Mouse (Mus musculus) adrenal gland, adult 8-10 months (tissue): ENCODE results near the gene Ifit2. TPM values are rescaled to one million over a fixed set of nuclear protein-coding genes. Genes with fewer than 3 reads are reported as not detected.
A peak's percentile ranks its signal among the peaks of the same experiment; 100 is the strongest.

ENCODE experiments used
- DNase-seq: peaks from one replicate; pipeline ENCODE4 v3.0.0; 2022
- total RNA-seq, 4 experiments: library from RNA; stranded (reverse); gene quantifications; 2 replicates each; pipeline ENCODE4 v1.2.4; 2022

Ifit2 gene
- 1 to 10 TPM; 3.7 to 6.2 (median 4.7) TPM for total RNA-seq

DNA sequence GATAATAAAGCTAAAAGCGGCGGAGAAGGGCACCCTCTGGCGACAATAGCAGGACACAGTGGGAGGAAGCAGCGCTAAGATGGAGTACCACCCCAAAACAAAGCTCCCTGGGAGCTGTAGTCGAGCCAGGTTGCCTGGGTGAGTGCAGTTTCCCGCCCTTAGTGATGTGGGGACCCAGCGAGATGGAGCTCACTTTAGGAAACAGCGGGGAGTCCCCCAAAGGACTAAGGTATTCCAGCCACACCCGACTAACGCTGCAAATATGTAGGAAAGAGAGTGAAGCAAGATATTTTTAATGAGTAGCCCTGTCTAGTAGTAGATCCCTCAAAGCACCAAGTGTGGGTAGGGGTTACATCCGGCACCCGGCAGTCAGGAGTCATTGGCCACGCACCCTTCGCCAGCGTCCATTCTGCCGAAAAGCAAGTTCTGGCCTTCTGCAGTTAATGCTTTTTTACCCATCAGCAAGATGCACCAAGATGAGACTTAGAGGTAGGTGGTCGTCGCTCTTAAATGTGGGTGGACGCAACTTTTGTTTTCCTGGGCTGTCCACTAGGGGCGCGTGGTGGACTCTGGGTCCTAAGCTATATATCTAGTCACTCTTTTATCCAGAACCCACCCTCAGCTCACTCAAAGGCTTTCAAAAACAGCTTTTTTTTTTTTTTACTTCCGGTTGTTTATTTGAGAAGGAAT is at the start of gene Ifit2:
Ifit2 (plus strand) TSS at position 161 of the 690 bp plus-strand sequence.
- DNase-seq = peak; percentile 55

DNA sequence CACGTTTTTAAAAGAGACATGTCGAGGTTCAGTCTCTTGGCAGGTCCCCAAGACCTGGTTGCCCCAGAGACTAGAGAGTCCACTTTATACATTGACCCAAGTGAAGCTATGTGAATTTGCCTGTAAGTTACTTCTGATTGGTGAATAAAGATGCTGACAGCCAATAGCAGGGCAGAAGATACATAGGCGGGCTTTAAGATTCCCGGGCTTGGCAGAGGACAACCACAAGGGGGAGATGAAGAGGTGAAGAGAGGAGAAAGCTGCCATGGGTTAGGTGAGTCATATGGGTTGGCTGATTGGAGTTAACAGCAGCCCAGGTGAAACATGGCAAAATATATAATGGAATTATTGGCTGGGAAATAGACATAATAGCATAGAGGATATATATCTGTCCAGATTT is 49.7 kb upstream of the Ifit2 start:
- peak; percentile 82 for DNase-seq

DNA sequence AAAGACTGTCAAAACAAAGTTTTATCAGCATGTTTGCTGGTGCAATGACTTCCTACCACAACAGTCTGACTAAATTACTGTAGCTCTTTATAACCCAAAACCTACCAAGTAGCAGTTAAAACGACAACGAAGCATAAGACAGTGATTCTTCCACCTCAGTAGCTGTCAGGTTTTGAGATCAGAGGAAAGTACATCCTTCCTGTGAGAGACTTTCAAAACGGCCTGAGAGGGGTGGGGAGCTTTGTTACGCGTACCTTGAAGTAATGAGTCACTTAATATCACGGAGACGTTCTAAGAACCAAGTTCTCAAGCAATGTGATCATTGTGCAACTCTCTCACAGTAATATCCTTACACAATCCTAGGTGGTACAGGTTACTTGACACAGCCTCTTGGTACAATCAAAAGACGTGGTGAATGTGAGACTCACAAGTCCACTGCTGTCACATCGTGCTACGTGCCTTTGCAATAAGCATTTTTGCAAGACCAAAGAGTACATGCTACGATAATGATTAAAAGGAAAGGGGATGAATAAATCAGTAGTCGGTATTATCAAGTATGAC is 45.3 kb upstream of the Ifit2 start:
- no peak for DNase-seq

DNA sequence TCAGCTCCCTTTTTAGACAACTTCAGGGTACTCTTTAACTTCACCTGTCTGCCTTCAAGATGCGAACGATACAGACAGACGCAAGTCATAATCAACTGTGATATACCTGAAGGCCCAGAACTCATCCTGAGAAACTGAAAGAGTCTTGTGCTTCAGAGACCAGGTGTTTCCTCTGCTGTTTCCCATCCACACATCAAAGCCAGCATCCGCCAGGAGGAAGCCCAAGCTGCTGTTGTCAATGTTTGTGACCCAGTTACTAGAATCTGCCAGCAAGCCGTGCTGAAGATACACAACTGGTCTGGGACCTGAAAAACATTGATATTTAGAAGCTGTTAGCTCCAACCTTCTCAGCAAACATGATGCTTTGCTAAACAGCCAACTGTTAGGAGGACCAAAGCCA is 39.8 kb upstream of the Ifit2 start:
- DNase-seq = no peak

DNA sequence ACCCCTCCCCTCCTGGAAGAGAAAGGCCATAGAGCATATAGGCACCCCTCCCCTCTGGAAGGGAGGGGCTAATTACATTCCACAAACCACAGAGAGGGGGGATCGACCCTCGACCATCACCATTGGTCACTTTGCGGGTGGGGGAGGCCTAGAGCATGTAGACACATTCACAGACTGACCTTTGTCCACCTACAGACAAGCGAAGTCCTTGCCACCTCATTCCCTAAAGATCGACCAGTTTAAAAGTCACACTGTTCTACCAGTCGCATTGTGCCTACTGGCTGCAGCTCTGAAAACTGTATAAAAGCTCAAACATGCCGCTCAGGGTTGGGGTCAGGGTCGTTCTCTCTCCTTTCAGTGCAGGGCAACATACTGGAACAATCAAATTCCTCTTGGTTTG is 39.0 kb upstream of the Ifit2 start:
- DNase-seq = no peak

DNA sequence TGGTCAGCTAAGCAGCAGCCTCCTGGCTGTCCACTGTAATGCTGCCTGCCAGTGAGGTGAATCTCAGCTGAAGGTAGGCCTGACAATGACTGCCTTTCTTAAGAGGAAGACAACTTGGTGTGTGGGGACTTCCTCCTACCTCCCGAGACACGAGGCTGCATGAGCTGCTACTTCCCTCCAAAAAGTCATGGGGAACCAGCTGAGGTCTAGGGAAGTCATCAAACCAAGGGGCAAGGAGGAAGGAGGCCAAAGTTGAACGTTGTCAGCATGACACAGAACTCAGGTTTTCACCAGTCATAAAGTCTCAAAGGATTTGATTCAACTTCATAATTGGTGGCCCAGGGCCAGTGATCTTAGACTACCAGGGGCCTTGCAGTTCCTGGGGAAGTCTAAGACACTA is 34.8 kb upstream of the Ifit2 start:
- peak; percentile 17 for DNase-seq

DNA sequence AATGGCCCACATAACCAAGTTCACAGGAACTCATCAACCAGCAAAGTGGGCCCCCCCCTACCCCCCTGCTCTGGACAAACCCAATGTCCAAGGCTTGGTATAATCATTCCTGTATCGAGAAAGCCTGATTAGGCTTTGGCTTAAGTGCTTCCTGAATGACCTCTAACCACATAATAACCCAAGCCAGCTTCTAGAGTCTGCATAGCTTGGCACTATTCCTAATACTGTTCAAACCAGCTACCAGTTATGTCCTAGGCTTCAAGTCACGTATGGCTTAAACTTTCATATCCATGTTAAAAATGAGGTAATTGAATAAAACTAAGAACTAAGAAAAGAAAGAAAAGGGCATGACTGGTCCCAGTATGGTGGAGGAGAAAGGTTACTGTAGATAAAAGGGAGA is 34.1 kb upstream of the Ifit2 start:
- no peak for DNase-seq

DNA sequence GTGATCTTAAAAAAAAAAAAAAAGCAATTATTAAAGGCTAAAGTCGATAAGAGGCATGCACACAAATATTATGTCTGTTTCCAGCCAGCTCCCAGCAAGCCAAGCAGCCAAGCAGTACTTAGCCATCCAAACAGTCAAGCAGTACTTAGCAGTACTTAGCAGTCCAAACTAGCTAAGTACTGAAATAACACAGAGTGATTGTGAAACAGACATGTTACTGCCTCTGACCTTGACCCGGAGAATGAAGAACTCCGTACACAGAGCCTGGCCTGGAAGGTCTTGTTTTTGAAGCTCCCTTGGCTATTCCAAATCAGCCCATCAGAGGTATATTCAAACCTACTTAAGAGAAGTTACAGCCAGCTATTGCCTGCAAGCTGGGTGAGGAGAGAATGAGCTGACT is 33.3 kb upstream of the Ifit2 start:
- peak; percentile 56 for DNase-seq

DNA sequence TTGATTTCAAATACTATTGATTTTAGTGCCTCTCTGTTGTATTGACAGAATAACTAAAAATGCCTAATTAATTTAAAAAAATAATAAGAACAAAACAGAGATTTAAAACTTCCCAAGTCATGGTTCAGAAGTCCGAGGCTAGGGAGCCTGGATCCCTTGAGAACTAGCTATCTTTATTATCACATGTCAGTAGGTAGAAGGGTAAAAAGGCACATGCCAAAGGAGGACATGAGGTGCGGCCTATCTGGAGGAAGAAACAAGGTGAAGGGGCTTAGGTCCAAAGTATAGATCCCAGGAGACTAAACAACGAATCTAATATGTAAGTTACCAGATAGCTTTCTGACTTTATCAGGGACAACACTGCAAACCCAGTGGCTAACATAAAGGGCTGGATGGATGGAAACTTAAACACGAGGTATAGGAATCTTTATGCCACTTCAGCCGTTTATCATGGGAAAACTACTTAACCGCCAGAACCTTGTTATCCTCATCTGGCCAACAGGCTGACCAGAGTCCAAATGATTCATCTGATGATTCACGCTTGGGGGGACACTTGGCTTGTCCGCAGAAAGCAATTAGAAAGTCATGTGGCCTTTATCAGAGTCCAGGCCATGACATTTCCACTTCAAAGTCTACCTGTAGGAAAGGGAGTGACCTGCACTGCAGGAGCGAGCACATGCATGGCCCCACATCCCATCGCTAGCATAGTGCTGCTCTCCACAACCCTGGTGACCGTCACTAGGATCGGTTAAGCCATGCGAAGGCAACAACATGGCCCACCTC is 32.5 kb upstream of the Ifit2 start:
- peak; percentile 80 for DNase-seq

DNA sequence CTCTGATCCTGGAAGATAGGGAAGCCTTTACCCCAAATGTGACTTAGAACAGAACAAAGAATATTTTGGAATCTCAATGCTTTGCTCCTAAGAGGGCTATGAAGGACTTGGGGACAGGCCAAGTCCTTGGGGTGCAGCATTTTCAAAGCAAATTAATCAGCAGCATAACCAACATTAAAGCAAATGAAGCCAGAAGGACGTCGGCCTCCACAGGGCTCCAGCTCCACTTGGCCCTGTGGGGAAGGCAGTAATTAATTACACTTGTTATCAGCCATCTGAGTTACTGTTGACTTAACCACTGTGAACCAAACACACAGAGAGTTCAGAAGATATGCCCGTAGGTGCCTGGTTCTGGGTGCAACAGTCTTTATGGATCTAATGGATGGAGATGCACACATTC is 31.7 kb upstream of the Ifit2 start:
- peak; percentile 74 for DNase-seq

DNA sequence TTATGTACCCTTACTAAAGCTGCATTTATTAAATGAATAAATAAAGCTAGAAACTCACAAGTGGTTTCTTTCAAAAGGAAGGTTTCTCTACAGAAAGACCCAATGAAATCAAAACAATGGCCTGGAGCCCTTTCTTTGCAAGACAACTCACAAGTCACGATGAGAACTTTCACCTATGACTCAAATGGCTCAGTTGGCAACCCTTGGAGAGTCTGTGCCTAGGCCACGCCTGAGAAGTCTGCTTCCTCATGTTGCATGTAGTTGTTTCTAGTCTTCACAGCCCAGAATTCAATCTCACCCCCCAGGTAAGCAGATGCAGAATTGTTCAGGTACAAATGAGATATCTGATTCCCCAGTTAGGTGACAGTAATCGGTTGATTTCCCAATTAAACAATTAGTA is 30.8 kb upstream of the Ifit2 start:
- peak; percentile 46 for DNase-seq

DNA sequence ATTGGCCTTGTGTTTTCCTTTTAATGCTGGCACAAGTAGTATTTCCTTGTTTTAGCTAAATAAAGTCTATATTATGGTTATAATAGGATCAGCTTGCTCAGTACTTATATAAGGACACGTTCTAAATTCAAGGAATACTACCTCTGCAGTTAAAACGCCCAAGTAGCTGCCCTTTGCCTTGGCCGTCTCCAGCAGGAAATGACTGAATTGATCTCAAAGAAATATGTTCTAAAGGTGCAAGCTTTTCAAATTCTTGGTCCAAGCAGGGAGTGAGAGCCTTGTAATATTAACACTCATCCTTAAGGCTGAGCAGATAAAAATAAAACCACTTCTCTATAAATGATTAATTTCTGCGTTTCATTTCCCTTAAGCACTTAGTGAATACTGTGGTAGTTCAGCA is 30.4 kb upstream of the Ifit2 start:
- DNase-seq = no peak

DNA sequence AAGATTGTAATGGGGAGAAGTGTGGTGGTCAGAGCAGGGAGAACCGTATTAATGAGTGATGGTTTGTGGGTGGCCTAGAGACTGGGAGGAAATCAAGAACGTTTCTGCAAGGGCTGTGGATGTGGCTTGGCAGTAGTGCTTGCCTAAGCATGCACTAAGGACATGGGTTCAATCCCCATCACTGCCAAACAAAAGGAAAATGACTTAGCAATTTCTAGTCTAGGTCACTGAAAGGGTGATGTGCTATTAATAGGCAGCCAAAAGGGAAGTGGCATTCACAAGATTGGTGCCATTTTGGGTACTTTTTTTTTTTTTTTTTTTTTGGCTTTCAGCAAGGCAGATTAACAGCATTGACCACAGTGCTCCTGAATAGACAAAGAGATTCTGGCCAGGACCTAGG is 29.1 kb upstream of the Ifit2 start:
- DNase-seq = no peak

DNA sequence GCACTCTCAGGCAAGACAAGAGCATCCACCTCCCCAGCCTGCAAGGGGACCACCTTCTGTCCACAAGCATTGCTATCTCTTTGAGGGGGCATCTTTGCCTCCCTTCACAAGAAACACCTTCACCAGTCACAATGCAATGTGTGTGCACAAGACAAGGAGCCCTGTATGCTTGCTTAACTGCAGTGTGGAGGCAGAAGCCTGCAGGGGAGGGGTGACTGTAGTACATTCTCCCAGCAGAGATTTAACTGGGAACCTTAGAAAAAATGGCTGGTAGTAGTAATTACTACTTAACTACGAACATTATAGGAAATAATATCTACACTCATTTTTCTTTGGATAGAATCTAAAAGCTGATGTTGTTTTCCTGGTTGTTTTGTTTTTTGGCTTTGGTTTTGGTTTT is 28.5 kb upstream of the Ifit2 start:
- DNase-seq = no peak

DNA sequence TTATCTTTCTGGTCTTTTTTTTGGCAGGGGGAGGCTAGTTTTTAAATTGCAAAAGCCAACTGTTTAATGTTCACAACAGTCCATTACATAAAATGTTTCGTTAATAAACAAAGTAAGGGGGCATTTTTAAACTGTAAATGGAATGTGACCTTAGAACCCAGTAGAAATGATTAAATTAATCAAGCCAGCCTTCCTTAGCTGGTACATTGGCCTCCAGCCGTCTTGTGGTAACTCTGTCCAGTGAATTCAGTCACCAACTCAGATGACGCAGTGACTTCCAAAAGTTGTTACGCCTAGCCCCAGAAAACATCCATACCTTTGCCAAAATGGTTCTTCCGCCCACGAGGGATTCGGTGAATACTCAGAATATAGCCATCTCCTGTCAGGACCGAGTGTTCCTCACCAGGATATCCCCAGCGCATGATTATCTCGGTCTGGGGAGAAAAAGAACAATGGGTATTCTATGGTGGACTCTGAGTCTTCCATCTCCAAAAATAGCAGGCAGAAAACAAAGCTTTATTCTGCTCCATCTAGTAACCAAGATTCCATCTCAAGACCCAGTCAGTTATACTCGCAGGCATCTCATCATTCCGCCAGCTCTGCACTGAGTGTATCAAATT is 27.3 kb upstream of the Ifit2 start:
- DNase-seq = no peak

DNA sequence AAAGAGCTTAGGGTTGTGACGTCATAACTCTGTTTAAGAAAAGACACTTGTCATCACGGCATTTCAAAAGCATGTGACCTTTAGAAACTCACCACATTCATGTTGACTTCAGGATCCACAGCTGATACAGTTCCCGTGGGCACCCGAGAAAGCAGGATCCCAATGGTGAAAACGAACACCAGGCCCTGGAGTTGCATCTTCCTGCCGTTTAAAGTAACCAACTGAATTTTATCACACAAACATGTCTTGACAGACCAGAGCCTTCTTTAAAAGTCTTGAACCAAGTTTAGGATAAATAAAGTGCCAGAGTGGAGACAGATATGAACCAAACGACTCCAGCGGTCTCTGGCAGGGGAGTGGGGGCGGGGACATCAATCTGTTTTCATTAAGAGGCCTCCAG is 25.8 kb upstream of the Ifit2 start:
- no peak for DNase-seq

DNA sequence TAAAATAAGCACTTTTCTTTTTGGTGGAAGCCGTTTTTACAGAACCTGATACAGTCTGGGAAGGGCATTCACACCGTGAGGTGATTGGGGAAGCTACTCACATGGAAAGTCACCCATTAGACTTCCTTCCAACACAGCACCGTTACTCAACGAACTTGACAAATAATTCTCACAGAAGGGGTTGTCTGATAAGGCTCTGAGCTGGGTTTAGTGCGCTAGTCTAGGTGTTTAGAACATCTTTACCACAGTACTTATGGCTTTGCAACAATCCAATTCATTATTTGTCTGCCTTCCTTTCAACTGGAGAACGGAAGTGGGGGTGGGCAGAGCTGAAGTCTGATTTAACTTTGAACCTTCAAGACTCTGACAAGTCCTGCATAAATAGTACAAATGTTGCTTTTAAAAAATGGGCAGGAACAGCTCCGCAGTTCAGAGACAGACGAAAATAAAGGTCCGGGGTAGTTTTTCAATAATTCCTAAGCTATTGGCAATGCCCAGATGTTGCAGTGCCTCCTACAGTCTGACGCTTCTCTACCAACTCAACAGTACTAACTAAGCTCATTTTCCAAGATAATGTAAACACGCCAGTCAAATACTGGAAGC is 24.1 kb upstream of the Ifit2 start:
- DNase-seq = no peak

DNA sequence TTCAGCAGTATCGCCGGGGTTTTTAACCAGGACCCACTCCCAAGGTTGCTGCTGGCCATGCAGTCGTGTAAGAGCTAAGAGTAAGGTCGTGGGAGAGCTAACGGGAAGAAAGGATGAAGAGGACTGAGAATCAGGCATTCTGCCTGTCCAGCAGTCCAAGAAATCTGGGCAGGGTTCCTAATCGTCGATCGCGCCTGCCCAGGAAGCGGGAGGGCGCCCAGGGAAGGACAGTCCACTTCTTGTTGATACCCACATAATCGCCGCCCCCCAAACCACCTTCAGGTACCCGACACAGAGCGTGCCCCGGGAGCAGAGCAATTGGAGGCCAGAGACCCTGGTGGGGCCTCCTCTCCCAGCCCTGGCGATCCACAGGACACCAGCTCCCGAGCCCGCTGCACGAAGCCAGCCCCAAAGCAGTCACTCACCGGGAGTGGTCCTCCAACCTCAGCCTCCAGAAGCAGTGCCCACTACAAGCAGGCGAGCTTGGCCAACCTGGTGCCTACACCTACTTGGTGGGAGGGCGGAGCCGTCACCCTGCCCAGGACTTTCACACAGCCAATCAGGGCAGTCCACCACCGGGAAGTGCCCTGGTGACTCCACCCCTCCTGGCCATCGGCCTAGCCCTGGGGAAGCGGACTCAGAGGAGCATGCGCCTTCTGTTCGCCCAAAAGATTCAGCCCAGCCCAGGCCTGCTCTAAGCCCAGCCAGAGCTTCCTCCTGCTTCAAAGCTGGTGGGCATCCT is 23.4 kb upstream of the Ifit2 start, which contains the start of gene Lipa:
Lipa (minus strand) TSS at position 534 of the 742 bp plus-strand sequence.
- DNase-seq = peak; percentile 97

DNA sequence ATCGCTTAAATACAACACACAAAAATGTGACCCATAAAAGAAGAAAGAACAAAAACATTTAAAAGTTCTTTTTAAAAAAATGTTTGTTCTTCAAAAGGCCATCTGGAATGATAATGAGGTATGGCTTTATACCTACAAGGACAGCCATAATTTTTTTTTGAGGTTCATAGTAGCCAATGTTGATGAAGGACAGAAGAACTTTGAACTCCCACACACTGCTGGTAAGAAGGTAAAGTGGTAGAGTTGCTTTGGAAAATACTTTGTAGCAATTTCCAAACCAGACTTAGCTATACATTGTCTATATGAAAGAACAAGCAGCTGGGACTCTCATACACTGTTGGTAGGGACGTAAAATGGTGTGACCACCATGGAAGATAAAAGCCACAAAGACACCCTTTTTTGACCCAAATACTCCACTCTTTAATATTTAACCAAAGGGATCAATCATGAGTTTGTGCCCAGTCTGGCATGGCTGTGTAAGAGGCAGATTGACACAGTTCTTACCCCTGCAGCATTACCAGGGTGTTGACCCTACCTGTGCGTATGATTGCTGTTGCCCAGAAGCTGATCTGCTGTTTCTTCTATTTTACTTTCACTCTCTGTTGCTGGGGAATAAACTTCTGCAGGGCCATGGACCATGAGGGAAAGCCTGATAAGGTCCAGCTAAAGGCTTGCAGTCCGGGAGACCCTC is 18.3 kb upstream of the Ifit2 start:
- no peak for DNase-seq

DNA sequence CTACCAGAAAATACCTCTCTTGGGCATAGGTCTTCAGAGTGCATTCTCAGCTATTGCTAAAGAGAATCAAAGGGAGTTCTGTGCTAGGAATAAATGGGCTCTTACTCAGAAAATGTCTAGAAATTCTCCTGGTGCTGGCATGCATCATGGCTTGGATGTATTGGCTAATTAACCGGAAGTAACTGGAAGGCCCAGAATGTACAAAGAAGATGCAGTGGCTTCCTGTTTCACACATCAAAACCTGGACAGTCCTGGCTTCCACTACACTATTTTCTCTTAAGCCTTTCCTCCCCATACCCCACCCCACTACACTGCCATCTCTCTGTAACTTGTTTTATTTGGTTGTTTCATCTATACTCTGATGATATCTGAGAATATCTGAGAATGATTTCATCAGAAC is 11.1 kb upstream of the Ifit2 start:
- no peak for DNase-seq

DNA sequence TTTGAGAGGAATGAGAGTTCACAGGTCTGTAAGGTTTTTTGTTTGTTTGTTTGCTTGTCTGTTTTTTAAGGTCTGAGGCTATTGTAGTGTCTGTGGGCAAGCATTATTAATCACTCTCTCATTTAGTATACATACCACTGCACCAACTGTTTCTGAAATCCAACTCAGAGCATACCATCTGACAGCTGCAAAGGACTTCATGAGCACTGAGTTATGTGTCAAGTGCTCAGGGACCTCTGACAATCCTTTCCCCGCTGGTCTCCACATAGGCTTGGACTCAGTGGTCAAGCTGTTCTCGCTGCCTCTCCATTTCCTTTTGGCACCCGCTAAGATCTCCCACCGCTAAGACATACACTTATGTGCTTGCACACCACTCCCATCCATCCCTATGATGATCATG is 4.3 kb upstream of the Ifit2 start:
- no peak for DNase-seq

DNA sequence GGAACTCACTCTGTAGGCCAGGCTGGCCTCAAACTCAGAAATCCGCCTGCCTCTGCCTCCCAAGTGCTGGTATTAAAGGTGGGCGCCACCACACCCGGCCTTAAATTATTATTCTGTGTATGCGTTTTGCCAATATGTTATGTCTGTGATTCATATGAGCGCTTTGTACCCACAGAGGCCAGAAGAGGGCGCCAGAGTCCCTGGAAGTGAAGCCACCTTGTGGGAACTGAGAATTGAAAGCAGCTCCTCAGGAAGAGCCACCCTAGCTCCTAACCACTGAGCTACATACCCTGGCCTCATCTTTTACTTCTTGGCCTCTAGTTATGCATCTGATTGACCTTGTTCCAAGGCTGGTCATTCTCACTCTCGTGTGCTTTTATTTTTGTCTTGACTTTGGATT is 2.5 kb upstream of the Ifit2 start:
- DNase-seq = peak; percentile 67
